11 mouse cellular contexts compared by ENCODE assay signal in genomic region chr1:180210031-180210432, GRCm38 (mm10). TPM values are rescaled to one million over a fixed set of nuclear protein-coding genes. Genes with fewer than 3 reads are reported as not detected.
A peak's percentile ranks its signal among the peaks of the same experiment; 100 is the strongest.
DNase-seq lines count a peak whose midpoint lies in the region; ATAC-seq and TF ChIP-seq lines count a peak whose summit lies in the region.
"Had no signal": no experiment of that assay in that cellular context is flagged by ENCODE, and none has a peak within 500 bp of the region (broad histone marks: within the 10 kb centered on the region; RNA-seq: fewer than 3 reads in every experiment).

No protein-coding gene starts in this region.

- H3K36me3 ChIP-seq in intestine, postnatal 0 days (ENCODE audit: control insufficient read depth, insufficient read depth): no peaks in the 10 kb centered on the region
- no peaks in the 10 kb centered on the region for H3K36me3 ChIP-seq in midbrain, embryonic 16.5 days (ENCODE audit: control insufficient read depth, insufficient read depth, low read length)
- H3K36me3 ChIP-seq: lung, embryonic 15.5 days; midbrain, embryonic 12.5 days had no signal

- peaks cover 10% of the 10 kb centered on the region; the same call in 1 of the 2 replicates for H3K4me1 ChIP-seq in intestine, postnatal 0 days (replicated peaks; ENCODE audit: control insufficient read depth, insufficient read depth, low read length)
- no peaks in the 10 kb centered on the region for H3K4me1 ChIP-seq in midbrain, embryonic 16.5 days (ENCODE audit: control insufficient read depth, insufficient read depth, low read length)
- H3K4me1 ChIP-seq: lung, embryonic 15.5 days; midbrain, embryonic 12.5 days had no signal

- H3K9me3 ChIP-seq in intestine, postnatal 0 days (ENCODE audit: control insufficient read depth): no peaks in the 10 kb centered on the region
- no peaks in the 10 kb centered on the region for H3K9me3 ChIP-seq in midbrain, embryonic 16.5 days (replicated peaks; ENCODE audit: control insufficient read depth, low read length, poor library complexity, severe bottlenecking)
- H3K9me3 ChIP-seq: lung, embryonic 15.5 days; midbrain, embryonic 12.5 days had no signal

- TF ChIP-seq CTCF in intestine, postnatal 0 days (IDR thresholded peaks at IDR 0.05; ENCODE audit: low read depth): no peak

- H3K4me3 ChIP-seq in intestine, postnatal 0 days (ENCODE audit: low read depth, low read length): no peak overlapping the region
- H3K4me3 ChIP-seq in midbrain, embryonic 16.5 days (ENCODE audit: low read depth, low read length): no peak overlapping the region
- H3K4me3 ChIP-seq: erythroblast, embryonic 14.5 days; lung, embryonic 15.5 days; midbrain, embryonic 12.5 days had no signal

- H3K4me2 ChIP-seq in intestine, postnatal 0 days (replicated peaks; ENCODE audit: low read depth): no peak overlapping the region
- no peak overlapping the region for H3K4me2 ChIP-seq in midbrain, embryonic 16.5 days (ENCODE audit: low read length)
- H3K4me2 ChIP-seq: lung, embryonic 15.5 days; midbrain, embryonic 12.5 days had no signal

- intact Hi-C loops in gastrocnemius, postnatal 14 days (cut with DNase I; ENCODE audit: low total_unique reads): loop anchor here (10.0 kb wide), 1 partner anchor 355 kb away; no protein-coding TSS in a partner anchor

- H3K9ac ChIP-seq in intestine, postnatal 0 days (ENCODE audit: low read depth, low read length): no peak overlapping the region
- no peak overlapping the region for H3K9ac ChIP-seq in midbrain, embryonic 16.5 days (ENCODE audit: low read depth, low read length)
- H3K9ac ChIP-seq: lung, embryonic 15.5 days; midbrain, embryonic 12.5 days had no signal

- DNase-seq in kidney, adult 18-20 months: peak; percentile 42
- DNase-seq in kidney, postnatal 10 days: no peak
- peak; percentile 84 for DNase-seq in adrenal gland, postnatal 14 days
- peak; percentile 23 for DNase-seq in gastrocnemius, postnatal 14 days
- DNase-seq: spleen, adult 18-20 months had no signal

- no peak overlapping the region for H3K27ac ChIP-seq in intestine, postnatal 0 days (ENCODE audit: low read depth, low read length)
- H3K27ac ChIP-seq in midbrain, embryonic 16.5 days (ENCODE audit: low read length): no peak overlapping the region
- H3K27ac ChIP-seq: lung, embryonic 15.5 days; midbrain, embryonic 12.5 days had no signal

- WGBS in intestine, postnatal 0 days: 47% methylated on average over 4 of the region's 4 CpGs
- WGBS in midbrain, embryonic 16.5 days: 82% methylated on average over 4 of the region's 4 CpGs

- H3K27me3 ChIP-seq in intestine, postnatal 0 days (replicated peaks; ENCODE audit: control insufficient read depth, insufficient read depth, low read length): no peaks in the 10 kb centered on the region
- no peaks in the 10 kb centered on the region for H3K27me3 ChIP-seq in midbrain, embryonic 16.5 days (ENCODE audit: control insufficient read depth, insufficient read depth, low read depth, low read length)
- H3K27me3 ChIP-seq: lung, embryonic 15.5 days; midbrain, embryonic 12.5 days had no signal

- peak; percentile 40 for ATAC-seq in intestine, postnatal 0 days
- ATAC-seq in midbrain, embryonic 16.5 days: no peak
- no peak for ATAC-seq in activated CD4-positive, CD25-positive, alpha-beta regulatory T cell, adult 4 months

RNA-seq across cellular contexts. Expression of gene Coq8a, which starts 10.6 kb away (rescaled TPM):
- 830 and 1,043 TPM in 2 replicates for total RNA-seq in adrenal gland, postnatal 14 days (2021)
- total RNA-seq in gastrocnemius, postnatal 14 days (2021): 100 to 1,000 TPM; 498 to 743 TPM
- polyA plus RNA-seq in intestine, postnatal 0 days (2015; fragmentation: Nextera tagmentation; extraction: Ambion mirVana): 28.6 and 29.7 TPM in 2 replicates
- polyA plus RNA-seq in midbrain, embryonic 16.5 days (2015; fragmentation: Nextera tagmentation; extraction: Ambion mirVana): 2.7 and 3.2 TPM in 2 replicates
- polyA plus RNA-seq in activated CD4-positive, CD25-positive, alpha-beta regulatory T cell, adult 4 months (2017; shearing (Covaris generic)): 10 to 100 TPM; 25.3 to 28.8 TPM

RNA-seq across cellular contexts. Expression of gene Psen2, which starts 53.2 kb away (rescaled TPM):
- 26.6 and 30.4 TPM in 2 replicates for total RNA-seq in adrenal gland, postnatal 14 days (2021)
- total RNA-seq in gastrocnemius, postnatal 14 days (2021): 10 to 100 TPM in 1 of 2 experiments, 1 to 10 TPM in 1; 10.0 to 10.3 TPM
- polyA plus RNA-seq in intestine, postnatal 0 days (2015; fragmentation: Nextera tagmentation; extraction: Ambion mirVana): 12.3 and 14.8 TPM in 2 replicates
- 15.0 and 20.2 TPM in 2 replicates for polyA plus RNA-seq in midbrain, embryonic 16.5 days (2015; fragmentation: Nextera tagmentation; extraction: Ambion mirVana)
- 100 to 1,000 TPM; 109 to 116 TPM for polyA plus RNA-seq in activated CD4-positive, CD25-positive, alpha-beta regulatory T cell, adult 4 months (2017; shearing (Covaris generic))
